Mouse (Mus musculus) layer of hippocampus, postnatal 10 days (tissue): ENCODE data around the gene Nacc1. TPM values are rescaled to one million over a fixed set of nuclear protein-coding genes. Genes with fewer than 3 reads are reported as not detected.

Experiments used
- total RNA-seq, 2 experiments: library from RNA; stranded (reverse); gene quantifications; 2 replicates each; pipeline ENCODE4 v1.2.3; 2021

Nacc1 gene
- total RNA-seq, 2 experiments from 2014 or later: 73.7 to 75.3 TPM

Other genes with a start within 250 kb of the Nacc1 start
- 10 to 100 TPM; 10.8 to 12.7 TPM for gene Ier2, start 25.0 kb downstream of the Nacc1 start, total RNA-seq
- 100 to 1,000 TPM in 1 of 2 experiments, 10 to 100 TPM in 1; 99.8 to 105 TPM for gene Trmt1, start 1.6 kb downstream of the Nacc1 start, total RNA-seq
- gene Lyl1, start 13.6 kb upstream of the Nacc1 start, total RNA-seq: 1 to 10 TPM; 4.0 to 5.4 TPM
- gene G430095P16Rik, start 35.1 kb upstream of the Nacc1 start, total RNA-seq: not detected
- 100 to 1,000 TPM; 607 to 678 TPM for gene Nfix, start 112.5 kb upstream of the Nacc1 start, total RNA-seq
- 1 to 10 TPM; 6.7 to 7.4 TPM for gene Dand5, start 135.0 kb upstream of the Nacc1 start, total RNA-seq
- 10 to 100 TPM; 18.6 to 19.8 TPM for gene Gadd45gip1, start 143.7 kb upstream of the Nacc1 start, total RNA-seq
- gene Rad23a, start 152.8 kb upstream of the Nacc1 start, total RNA-seq: 10 to 100 TPM; 55.5 to 64.9 TPM
- 100 to 1,000 TPM; 444 to 464 TPM for gene Calr, start 159.1 kb upstream of the Nacc1 start, total RNA-seq
- 10 to 100 TPM; 63.2 to 65.0 TPM for gene Farsa, start 169.1 kb upstream of the Nacc1 start, total RNA-seq
- gene Syce2, start 184.2 kb upstream of the Nacc1 start, total RNA-seq: 10 to 100 TPM; 33.5 to 39.1 TPM
- 10 to 100 TPM; 31.5 to 33.0 TPM for gene Gcdh, start 206.1 kb upstream of the Nacc1 start, total RNA-seq
- gene Klf1, start 214.1 kb upstream of the Nacc1 start, total RNA-seq: not detected
- gene Dnase2a, start 220.7 kb upstream of the Nacc1 start, total RNA-seq: 1 to 10 TPM; 4.2 to 5.2 TPM
- 100 to 1,000 TPM; 162 to 169 TPM for gene Mast1, start 249.5 kb upstream of the Nacc1 start, total RNA-seq